Mouse (Mus musculus) lung, adult 2 months (tissue): ENCODE measurements around the gene Cask.

ENCODE experiments used
- CTCF ChIP-seq: fragments of 200-500 bp; IDR thresholded peaks from 2 replicates; pipeline ENCODE4 v1.5.1; 2011; ENCODE audit warnings: mild to moderate bottlenecking, low read length, control low read depth; ENCODE audit not compliant: insufficient read depth
- POLR2A ChIP-seq: fragments of 200-500 bp; IDR thresholded peaks from 2 replicates; pipeline ENCODE4 v1.6.1; 2011; ENCODE audit warnings: low read depth, mild to moderate bottlenecking, control low read depth, low read length, borderline replicate concordance; ENCODE audit errors: extremely low read depth

DNA sequence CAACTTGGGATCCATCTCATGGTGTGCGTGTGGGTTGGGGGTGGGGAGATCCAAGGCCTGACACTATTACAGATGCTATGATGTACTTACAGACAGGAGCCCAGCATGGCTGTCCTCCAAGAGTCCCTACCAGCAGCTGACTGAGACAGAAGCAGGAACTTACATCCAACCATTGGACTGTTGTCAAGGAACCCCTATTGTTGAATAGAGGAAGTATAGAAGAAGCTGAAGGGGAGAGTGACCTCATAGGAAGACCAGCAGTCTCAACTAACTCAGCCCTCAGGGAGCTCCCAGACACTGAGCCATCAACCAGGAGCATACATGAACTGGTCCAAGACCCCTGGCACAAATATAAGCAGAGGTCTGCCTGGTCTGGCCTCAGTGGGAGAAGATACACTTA, 85.5 kb downstream of the Cask start:
- TF ChIP-seq CTCF (no peak), POLR2A (no peak)
